Mouse (Mus musculus): ENCODE data around the gene Zbtb9.

Zbtb9 gene

DNA sequence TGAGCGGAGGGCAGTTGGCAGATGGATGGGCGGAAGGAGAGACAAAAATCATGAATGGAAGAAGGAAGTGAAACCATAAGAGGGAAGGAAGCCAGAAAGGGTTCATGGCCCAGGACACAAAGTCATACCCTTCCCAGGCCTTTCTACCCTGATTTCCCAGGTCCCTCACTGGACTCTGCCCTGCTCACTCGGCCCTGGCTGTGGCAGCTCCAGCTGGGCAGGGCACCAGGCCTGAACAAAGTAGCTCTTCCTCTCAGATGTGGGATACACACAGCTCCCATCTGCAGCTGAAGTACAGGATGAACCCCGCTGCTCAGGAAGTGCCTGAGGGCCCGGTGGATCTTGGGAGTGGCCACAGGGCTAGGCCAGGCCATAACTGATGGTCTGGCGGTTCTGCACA, 69.9 kb downstream of the Zbtb9 start:
- DNase-seq: no peak

DNA sequence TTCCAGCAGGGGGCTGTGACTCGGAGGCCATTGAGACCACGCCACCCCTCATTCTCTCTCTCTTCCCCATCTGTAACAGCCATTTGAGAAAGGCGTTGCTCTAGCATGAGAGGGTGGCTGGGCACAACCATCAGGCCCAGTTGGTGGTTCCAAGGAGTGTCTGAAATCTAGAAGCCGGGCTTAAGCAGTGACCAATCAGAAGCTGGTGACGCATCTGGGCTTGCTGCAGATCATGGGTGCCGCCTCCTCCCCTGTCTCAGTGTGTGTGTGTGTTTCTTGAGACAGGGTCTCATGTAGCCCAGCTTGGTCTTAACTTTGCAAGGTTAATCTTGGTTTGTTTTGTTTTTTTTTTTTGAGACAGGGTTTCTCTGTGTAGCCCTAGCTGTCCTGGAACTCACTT, 72.2 kb downstream of the Zbtb9 start:
- no peak for DNase-seq

DNA sequence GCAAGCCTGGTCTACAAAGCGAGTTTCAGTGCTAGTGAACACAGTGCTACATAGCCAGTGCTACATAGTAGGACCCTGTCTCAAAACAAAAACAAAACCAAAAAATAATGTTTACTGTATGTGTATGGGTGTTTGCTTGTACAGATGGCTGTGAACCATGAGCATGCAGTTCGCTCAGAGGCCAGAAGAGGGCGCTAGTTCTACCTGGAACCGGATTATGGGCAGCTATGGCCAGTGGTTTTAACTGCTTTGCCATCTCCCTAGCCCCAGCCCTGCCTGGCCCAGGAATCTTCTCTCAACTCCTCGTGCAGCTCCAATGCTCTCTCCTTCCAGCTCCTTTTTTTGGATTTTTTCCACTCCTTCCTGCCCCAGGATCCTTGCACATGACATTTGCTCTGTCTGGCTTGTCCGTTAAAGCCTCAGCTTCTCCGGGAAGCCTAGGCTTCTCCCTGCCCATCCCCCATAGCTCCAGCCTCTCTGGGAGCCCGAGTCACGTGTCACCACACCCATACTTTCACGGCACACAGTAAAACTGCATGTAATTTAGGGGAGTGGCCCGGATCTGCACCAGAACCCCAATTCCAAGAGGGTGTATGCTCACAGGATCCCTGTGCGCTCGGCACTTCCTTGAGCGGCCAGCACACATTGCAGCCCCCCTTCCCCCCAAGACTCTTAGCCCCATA, 74.9 kb downstream of the Zbtb9 start:
- no peak for DNase-seq

DNA sequence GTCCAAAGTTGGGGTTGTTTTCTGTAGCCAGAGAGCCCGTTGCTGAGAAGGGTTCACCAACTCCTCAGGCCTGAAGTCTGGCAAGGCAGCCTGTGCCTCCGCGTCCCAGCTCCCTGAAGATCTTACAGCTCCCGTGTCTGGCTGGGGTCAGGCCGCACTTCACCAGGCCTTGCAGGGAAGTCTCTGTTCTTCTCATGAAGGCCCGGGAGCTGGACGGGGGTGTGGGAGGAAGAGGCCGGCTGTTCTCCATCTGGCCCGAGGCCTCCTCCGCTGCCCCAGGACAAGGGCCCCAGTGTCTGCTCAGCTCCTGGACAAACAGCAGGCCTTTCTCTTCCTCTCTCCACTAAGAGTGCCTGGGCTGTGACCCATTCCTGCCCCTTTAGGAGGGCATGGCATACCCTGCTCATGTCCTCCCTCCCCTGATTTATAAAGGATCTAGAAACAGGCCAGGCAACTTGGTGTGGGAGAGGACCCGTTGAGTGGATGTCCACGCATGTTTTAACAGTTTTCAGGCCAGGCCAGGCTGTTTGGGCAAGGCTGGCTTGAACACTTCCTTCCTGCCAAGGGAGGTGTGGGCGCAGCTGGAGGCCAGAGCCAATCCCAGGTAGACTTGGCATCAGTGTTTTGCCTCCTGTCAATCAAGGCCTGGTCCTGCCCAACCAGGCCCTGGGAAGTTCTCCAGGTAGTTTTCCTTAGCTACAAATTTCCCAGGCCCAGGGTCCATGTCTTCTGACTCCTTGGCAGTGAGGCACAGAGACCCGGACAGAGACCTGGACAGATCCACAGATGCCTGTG, 75.7 kb downstream of the Zbtb9 start:
- DNase-seq: no peak

DNA sequence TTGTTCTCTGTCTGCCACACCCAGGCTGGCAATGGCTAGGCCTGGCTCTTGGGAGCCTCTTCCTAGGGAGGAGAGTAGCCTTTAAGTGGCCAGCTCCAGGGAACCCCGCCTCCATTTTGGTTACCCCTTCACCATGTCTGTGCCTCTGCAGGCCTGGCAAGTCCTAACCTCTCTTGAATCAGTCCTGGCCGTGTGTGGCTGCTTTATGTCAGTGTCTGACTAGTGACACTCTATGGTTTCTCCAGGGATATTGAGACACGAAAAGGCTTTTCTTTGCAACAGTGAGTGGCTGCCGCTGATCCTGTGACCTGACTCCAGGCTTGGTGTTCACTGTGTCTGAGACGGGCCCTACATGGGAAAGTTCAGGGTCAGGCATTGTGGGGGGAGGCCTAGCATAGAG, 77.9 kb downstream of the Zbtb9 start:
- DNase-seq: no peak

DNA sequence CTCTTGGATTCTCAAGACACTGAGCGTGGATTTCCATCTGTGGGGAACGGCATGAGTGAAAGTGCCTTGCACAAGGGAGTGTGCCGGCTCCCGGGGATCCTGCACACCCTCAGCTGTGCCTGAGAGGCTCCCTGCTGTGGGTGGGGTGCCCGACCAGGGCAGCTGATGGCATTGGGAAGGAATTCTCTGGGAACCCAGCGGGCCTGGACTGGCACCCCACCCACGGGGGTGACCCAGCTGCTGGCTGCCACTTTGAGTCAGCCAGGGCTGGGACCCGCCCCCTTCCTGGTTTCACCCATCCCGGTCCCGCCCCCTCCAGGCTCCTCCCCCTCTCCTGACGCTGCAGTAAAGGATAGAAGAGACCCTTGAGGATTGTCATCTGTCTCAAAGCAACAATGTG, 78.5 kb downstream of the Zbtb9 start:
- peak; percentile 5 for DNase-seq

DNA sequence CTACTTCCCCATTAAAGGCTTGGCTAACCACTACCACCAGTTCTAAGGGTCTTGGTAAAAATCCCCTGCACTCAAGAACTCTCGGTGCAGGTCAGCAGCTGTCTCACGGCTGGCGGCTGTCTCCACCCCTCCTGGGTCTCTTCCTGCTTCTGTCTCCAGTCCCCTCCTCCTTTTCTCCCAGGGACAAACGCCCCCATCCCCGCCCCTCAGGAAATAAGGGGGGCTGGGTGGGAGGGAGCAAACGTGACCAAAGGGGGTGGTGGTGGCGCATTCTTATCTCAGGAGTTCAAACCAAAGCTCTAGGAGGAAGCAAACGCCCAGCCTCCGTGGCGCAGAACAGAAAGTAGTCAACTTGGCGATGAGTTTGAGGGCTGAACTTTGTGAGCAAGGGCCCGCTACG, 83.2 kb downstream of the Zbtb9 start:
- DNase-seq: no peak

DNA sequence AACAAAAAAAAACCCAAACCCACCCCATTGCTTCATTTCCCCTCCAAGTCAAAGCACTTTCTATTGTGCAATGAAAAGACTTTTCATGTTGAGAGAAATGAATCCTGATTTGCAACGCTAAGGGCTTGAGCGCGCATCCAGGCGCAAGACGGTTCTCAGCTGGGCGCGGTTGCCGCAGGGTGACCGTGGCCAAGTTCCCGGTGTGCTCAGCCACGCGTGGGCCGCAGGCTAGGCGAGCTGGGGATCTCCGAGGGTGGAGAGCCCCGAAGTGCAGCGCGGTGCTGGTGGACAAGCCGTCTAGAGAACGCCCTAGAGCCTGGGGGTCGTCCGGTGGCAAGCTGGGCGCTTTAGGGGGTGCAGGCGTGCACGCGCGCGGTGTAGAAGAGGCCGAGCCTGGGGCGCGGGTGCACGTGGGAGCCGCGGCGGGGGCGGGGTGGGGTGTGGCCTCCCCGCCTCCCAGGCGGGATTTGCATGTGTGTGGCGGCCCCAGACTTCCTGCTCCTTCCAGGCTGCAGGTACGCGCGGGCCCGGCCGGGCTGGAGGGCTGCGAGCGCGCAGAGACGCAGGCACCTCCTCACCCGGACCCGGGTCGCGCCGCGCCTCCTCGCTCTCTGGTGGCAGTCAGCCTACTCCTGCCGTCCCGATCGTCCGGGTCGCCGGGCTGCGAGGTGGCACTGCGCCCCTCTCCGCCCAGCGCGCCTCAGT, 84.0 kb downstream of the Zbtb9 start, which contains the start of gene Itpr3:
Gene Itpr3 (plus strand): TSS at position 493 of the 705 bp plus-strand sequence.
- peak; percentile 77 for DNase-seq

DNA sequence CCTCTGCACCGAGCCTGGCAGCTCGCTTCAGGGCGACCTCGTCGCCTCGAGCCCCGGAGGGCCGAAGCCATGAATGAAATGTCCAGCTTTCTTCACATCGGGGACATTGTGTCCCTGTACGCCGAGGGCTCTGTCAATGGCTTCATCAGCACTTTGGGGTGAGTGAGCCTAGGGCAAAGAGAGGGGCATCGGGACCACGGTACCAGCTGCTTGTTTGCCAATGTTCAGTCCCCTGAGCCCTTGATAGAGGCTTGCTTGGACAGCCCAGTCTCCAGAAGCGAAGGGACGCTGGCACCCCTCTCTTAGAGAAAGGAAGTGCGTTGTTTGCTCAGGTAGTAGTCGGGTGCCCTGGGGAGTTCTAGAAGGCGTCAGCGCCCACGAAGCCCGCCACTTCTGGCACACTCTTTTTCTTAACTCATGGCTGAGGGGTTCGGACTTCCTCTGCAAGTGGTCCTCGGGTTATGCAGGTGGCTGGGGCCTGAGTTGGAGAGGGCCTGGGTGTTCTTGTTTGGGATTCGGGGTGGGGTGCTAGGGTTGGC, 84.6 kb downstream of the Zbtb9 start:
- peak; percentile 39 for DNase-seq
